19 mouse cellular contexts compared by ENCODE assay signal in genomic region chr17:31662855-31663254, GRCm38 (mm10). TPM values are rescaled to one million over a fixed set of nuclear protein-coding genes. Genes with fewer than 3 reads are reported as not detected.
DNase-seq lines count a peak whose midpoint lies in the region; ATAC-seq and TF ChIP-seq lines count a peak whose summit lies in the region.
"Had no signal": no experiment of that assay in that cellular context is flagged by ENCODE, and none has a peak within 500 bp of the region (broad histone marks: within the 10 kb centered on the region; RNA-seq: fewer than 3 reads in every experiment).

No protein-coding gene starts in this region.

- in situ Hi-C loops in ES-E14 (cut with MboI; ENCODE audit: low sequenced_read_pairs in 2 of 2, unreplicated experiment in 2 of 2), result loop anchor here in 1 of 2 experiments (10.0 kb wide), 1 partner anchor 148 kb away; the partner anchor contains the start of gene Wdr4

- no peaks in the 10 kb centered on the region for H3K27me3 ChIP-seq in heart, adult 2 months (ENCODE audit: control insufficient read depth, insufficient read depth, low read length)
- 0 out of 2 replicates have a peak, but pooled peaks cover 3% of the 10 kb centered on the region for H3K27me3 ChIP-seq in heart, embryonic 12.5 days (replicated peaks)
- no peaks in the 10 kb centered on the region for H3K27me3 ChIP-seq in liver, embryonic 14.5 days (ENCODE audit: control insufficient read depth, insufficient read depth, low read length)
- H3K27me3 ChIP-seq: heart, embryonic 13.5 days; hindbrain, embryonic 12.5 days; limb, embryonic 13.5 days; neural tube, embryonic 13.5 days had no signal

- H3K79me2 ChIP-seq in heart, adult 2 months (replicated peaks; ENCODE audit: control insufficient read depth, insufficient read depth, low read length), result no peaks in the 10 kb centered on the region; the same call in 1 of the 2 replicates

- DNase-seq in heart, adult 2 months, result no peak
- no peak for DNase-seq in liver, embryonic 14.5 days (ENCODE audit: low read depth in 3 of 3, low spot score in 3 of 3)
- DNase-seq in liver (no peak), ES-E14 (ENCODE audit: low read depth, low spot score) (no peak)
- DNase-seq in induced T-regulatory cell, adult 2 months (ENCODE audit: low read depth), result peak; percentile 63
- DNase-seq in embryo, embryonic 10.5 days (ENCODE audit: low spot score), result no peak
- DNase-seq: cerebellum, adult 11 months; cerebellum, postnatal 25 days; gastrocnemius, postnatal 25 days; kidney, adult 9 months; thymus, adult 18-20 months had no signal

- no peaks in the 10 kb centered on the region for H3K9me3 ChIP-seq in heart, embryonic 12.5 days (replicated peaks)
- no peaks in the 10 kb centered on the region for H3K9me3 ChIP-seq in liver, embryonic 14.5 days (ENCODE audit: control insufficient read depth, low read length)
- H3K9me3 ChIP-seq in ES-E14 (ENCODE audit: control insufficient read depth, insufficient read depth, low read depth, low read length), result no peaks in the 10 kb centered on the region
- H3K9me3 ChIP-seq: heart, embryonic 13.5 days; hindbrain, embryonic 12.5 days; limb, embryonic 13.5 days; neural tube, embryonic 13.5 days had no signal

- no peak overlapping the region for H3K4me2 ChIP-seq in heart, embryonic 12.5 days
- H3K4me2 ChIP-seq in liver, embryonic 14.5 days (ENCODE audit: low read depth), result no peak overlapping the region
- H3K4me2 ChIP-seq: heart, embryonic 13.5 days; hindbrain, embryonic 12.5 days; limb, embryonic 13.5 days; neural tube, embryonic 13.5 days had no signal

- peak; percentile 34 for TF ChIP-seq CTCF in heart, adult 2 months (IDR thresholded peaks at IDR 0.05)
- TF ChIP-seq CTCF in liver, embryonic 14.5 days (IDR thresholded peaks at IDR 0.05; ENCODE audit: low read depth), result peak; percentile 35; the same call in 1 of the 2 replicates

- H3K4me3 ChIP-seq in heart, adult 2 months, result no peak overlapping the region
- no peak overlapping the region for H3K4me3 ChIP-seq in heart, embryonic 12.5 days
- H3K4me3 ChIP-seq in liver, embryonic 14.5 days (ENCODE audit: insufficient read depth in 1 of 2, low read depth in 2 of 2, low read length in 2 of 2), result no peak overlapping the region
- no peak overlapping the region for H3K4me3 ChIP-seq in ES-E14 (ENCODE audit: insufficient read depth in 1 of 2, low read depth in 1 of 2, low read length in 2 of 2, poor library complexity in 1 of 2, severe bottlenecking in 1 of 2)
- H3K4me3 ChIP-seq: heart, embryonic 13.5 days; hindbrain, embryonic 12.5 days; limb, embryonic 13.5 days; neural tube, embryonic 13.5 days had no signal

- ATAC-seq in heart, embryonic 12.5 days (ENCODE audit: insufficient number of reproducible peaks, low FRiP score), result no peak
- no peak for ATAC-seq in liver, embryonic 14.5 days (ENCODE audit: insufficient read depth)
- ATAC-seq in cerebellum, adult (ENCODE audit: insufficient number of reproducible peaks, low FRiP score, low TSS enrichment), result no peak

- TF ChIP-seq EP300 in heart, adult 2 months (IDR thresholded peaks at IDR 0.05; ENCODE audit: insufficient read depth, low read depth, low read length), result no peak
- TF ChIP-seq EP300 in liver, embryonic 14.5 days (IDR thresholded peaks at IDR 0.05; ENCODE audit: low read depth), result no peak

- peaks cover 1% of the 10 kb centered on the region; the same call in 1 of the 2 replicates for H3K4me1 ChIP-seq in heart, adult 2 months (ENCODE audit: control insufficient read depth, insufficient read depth, low read length)
- peaks cover 7% of the 10 kb centered on the region for H3K4me1 ChIP-seq in heart, embryonic 12.5 days (replicated peaks)
- H3K4me1 ChIP-seq in liver, embryonic 14.5 days (replicated peaks; ENCODE audit: control insufficient read depth in 2 of 2, insufficient read depth in 2 of 2, low read length in 1 of 2), result peaks cover 5 to 9% of the 10 kb centered on the region in 2 experiments
- peaks cover 0 to 5% of the 10 kb centered on the region in 2 experiments; a peak in 2 of 4 replicates for H3K4me1 ChIP-seq in ES-E14 (ENCODE audit: control insufficient read depth in 2 of 2, insufficient read depth in 2 of 2, low read length in 2 of 2, poor library complexity in 1 of 2)

- no peak overlapping the region for H3K9ac ChIP-seq in heart, adult 2 months (ENCODE audit: low read depth, low read length)
- no peak overlapping the region for H3K9ac ChIP-seq in heart, embryonic 12.5 days
- no peak overlapping the region for H3K9ac ChIP-seq in liver, embryonic 14.5 days (replicated peaks)
- H3K9ac ChIP-seq in ES-E14 (ENCODE audit: insufficient read depth, low read depth, low read length, poor library complexity, severe bottlenecking), result no peak overlapping the region
- H3K9ac ChIP-seq: heart, embryonic 13.5 days; hindbrain, embryonic 12.5 days; limb, embryonic 13.5 days; neural tube, embryonic 13.5 days had no signal

- no peak for TF ChIP-seq POLR2A in heart, adult 2 months (IDR thresholded peaks at IDR 0.05; ENCODE audit: insufficient read depth, low read depth, low read length)

- no peaks in the 10 kb centered on the region for H3K36me3 ChIP-seq in heart, adult 2 months (ENCODE audit: control insufficient read depth, insufficient read depth, low read length)
- H3K36me3 ChIP-seq in heart, embryonic 12.5 days, result no peaks in the 10 kb centered on the region
- H3K36me3 ChIP-seq in liver, embryonic 14.5 days (replicated peaks; ENCODE audit: control insufficient read depth, insufficient read depth, low read depth), result no peaks in the 10 kb centered on the region
- H3K36me3 ChIP-seq in ES-E14 (ENCODE audit: control insufficient read depth, insufficient read depth, low read length, poor library complexity, severe bottlenecking), result no peaks in the 10 kb centered on the region
- H3K36me3 ChIP-seq: heart, embryonic 13.5 days; hindbrain, embryonic 12.5 days; limb, embryonic 13.5 days; neural tube, embryonic 13.5 days had no signal

- intact Hi-C loops in heart, adult 2 months (cut with DNase I), result no loop called here

- H3K27ac ChIP-seq in heart, adult 2 months, result no peak overlapping the region
- no peak overlapping the region for H3K27ac ChIP-seq in heart, embryonic 12.5 days (ENCODE audit: poor library complexity, severe bottlenecking)
- H3K27ac ChIP-seq in liver, embryonic 14.5 days, result no peak overlapping the region
- no peak overlapping the region for H3K27ac ChIP-seq in ES-E14 (ENCODE audit: insufficient read depth, low read depth, low read length, poor library complexity, severe bottlenecking)
- H3K27ac ChIP-seq: heart, embryonic 13.5 days; hindbrain, embryonic 12.5 days; limb, embryonic 13.5 days; neural tube, embryonic 13.5 days had no signal

TF ChIP-seq in ES-E14, 5 proteins besides CTCF, POLR2A, EP300 and RAD21:
- no peak for TF ChIP-seq HCFC1 (IDR thresholded peaks at IDR 0.05; ENCODE audit: borderline replicate concordance, insufficient read depth, low read length)
- 0 out of 2 replicates have a peak, but pooled peaks have one; percentile 12 for TF ChIP-seq ZC3H11A (IDR thresholded peaks at IDR 0.05; ENCODE audit: borderline replicate concordance, low read depth, low read length)

RNA-seq across cellular contexts. Expression of gene U2af1, which starts 4.2 kb away (rescaled TPM):
- total RNA-seq in heart, adult 2 months (2021), result 10 to 100 TPM; 71.9 to 72.5 TPM
- polyA plus RNA-seq in heart, adult 2 months (2012; rRNA removed), result 32.6 and 52.6 TPM in 2 replicates
- 229 and 244 TPM in 2 replicates for polyA plus RNA-seq in heart, embryonic 12.5 days (2016; fragmentation: Nextera tagmentation; extraction: Ambion mirVana)
- 90.4 and 145 TPM in 2 replicates for polyA plus RNA-seq in liver, embryonic 14.5 days (2012; rRNA removed)
- 83.3 and 83.8 TPM in 2 replicates for polyA plus RNA-seq in liver, embryonic 14.5 days (2014; fragmentation: Nextera tagmentation; extraction: Ambion mirVana)
- total RNA-seq in ES-E14 (2012; rRNA removed), result 219 and 238 TPM in 2 replicates

RNA-seq across cellular contexts. Expression of gene Cryaa, which starts 14.8 kb away (rescaled TPM):
- not detected for total RNA-seq in heart, adult 2 months (2021)
- polyA plus RNA-seq in heart, adult 2 months (2012; rRNA removed), result 0.31 TPM in 1 of 2 replicates, not detected in the other
- polyA plus RNA-seq in heart, embryonic 12.5 days (2016; fragmentation: Nextera tagmentation; extraction: Ambion mirVana), result 0.44 TPM in 1 of 2 replicates, not detected in the other
- not detected in 2 replicates for polyA plus RNA-seq in liver, embryonic 14.5 days (2012; rRNA removed)
- polyA plus RNA-seq in liver, embryonic 14.5 days (2014; fragmentation: Nextera tagmentation; extraction: Ambion mirVana), result not detected in 2 replicates
- total RNA-seq in ES-E14 (2012; rRNA removed), result 0.36 TPM in 1 of 2 replicates, not detected in the other
- total RNA-seq: adrenal gland, postnatal 4 days; gastrocnemius, postnatal 25 days; megakaryocyte-erythroid progenitor cell, adult 5-6 weeks had no signal
- polyA plus RNA-seq: heart, embryonic 13.5 days; hindbrain, embryonic 12.5 days; limb, embryonic 13.5 days; neural tube, embryonic 13.5 days had no signal

RNA-seq across cellular contexts. Expression of gene Cbs, which starts 25.8 kb away (rescaled TPM):
- total RNA-seq in heart, adult 2 months (2021), result 1 to 10 TPM; 2.4 to 7.0 TPM
- polyA plus RNA-seq in heart, adult 2 months (2012; rRNA removed), result 0.94 and 1.3 TPM in 2 replicates
- 0.48 and 0.70 TPM in 2 replicates for polyA plus RNA-seq in heart, embryonic 12.5 days (2016; fragmentation: Nextera tagmentation; extraction: Ambion mirVana)
- 14.6 and 15.7 TPM in 2 replicates for polyA plus RNA-seq in liver, embryonic 14.5 days (2012; rRNA removed)
- 13.1 and 14.9 TPM in 2 replicates for polyA plus RNA-seq in liver, embryonic 14.5 days (2014; fragmentation: Nextera tagmentation; extraction: Ambion mirVana)
- total RNA-seq in ES-E14 (2012; rRNA removed), result 8.6 and 15.5 TPM in 2 replicates
